In the genomic region with DNA sequence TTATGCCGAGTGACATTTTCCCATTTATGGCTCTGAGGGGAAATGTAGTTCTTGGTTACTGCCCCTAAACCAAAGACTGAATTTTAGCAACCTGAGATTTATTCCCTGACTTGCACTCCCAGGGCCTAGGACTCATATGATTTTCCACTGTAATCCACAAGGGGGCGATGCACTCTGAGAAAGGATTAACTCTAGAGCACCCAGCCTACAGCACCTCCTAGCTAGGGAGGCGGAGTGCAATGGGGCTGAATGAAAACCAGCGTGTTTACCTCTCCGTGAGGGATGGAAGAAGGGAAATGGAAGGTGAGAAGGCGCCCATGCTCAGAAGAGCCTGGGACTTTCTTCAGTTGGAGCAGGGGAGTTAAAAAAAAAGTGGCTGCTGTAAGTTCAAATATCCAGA, we compare ENCODE assay signal across 9 mouse cellular contexts.
A peak's percentile ranks its signal among the peaks of the same experiment; 100 is the strongest.
DNase-seq lines count a peak whose midpoint lies in the region; ATAC-seq and TF ChIP-seq lines count a peak whose summit lies in the region.
"Had no signal": no experiment of that assay in that cellular context is flagged by ENCODE, and none has a peak within 500 bp of the region (broad histone marks: within the 10 kb centered on the region; RNA-seq: fewer than 3 reads in every experiment).

No protein-coding gene starts in this region.

- H3K27me3 ChIP-seq in midbrain, embryonic 10.5 days (ENCODE audit: low read depth, poor library complexity, severe bottlenecking) = peaks cover 8% of the 10 kb centered on the region; the same call in 1 of the 2 replicates
- H3K27me3 ChIP-seq in midbrain, embryonic 15.5 days (replicated peaks) = no peaks in the 10 kb centered on the region
- no peaks in the 10 kb centered on the region for H3K27me3 ChIP-seq in forebrain, embryonic 15.5 days
- peaks cover 6% of the 10 kb centered on the region; the same call in 1 of the 2 replicates for H3K27me3 ChIP-seq in midbrain, embryonic 13.5 days

- H3K4me2 ChIP-seq in midbrain, embryonic 15.5 days = no peak overlapping the region
- H3K4me2 ChIP-seq in forebrain, embryonic 15.5 days (replicated peaks) = no peak overlapping the region
- no peak overlapping the region for H3K4me2 ChIP-seq in midbrain, embryonic 13.5 days (replicated peaks)
- H3K4me2 ChIP-seq: lung, embryonic 15.5 days had no signal

- no peak overlapping the region for H3K27ac ChIP-seq in midbrain, embryonic 10.5 days (replicated peaks)
- no peak overlapping the region for H3K27ac ChIP-seq in midbrain, embryonic 15.5 days
- H3K27ac ChIP-seq in forebrain, embryonic 15.5 days (replicated peaks) = no peak overlapping the region
- H3K27ac ChIP-seq in layer of hippocampus, adult 2 months = no peak overlapping the region
- H3K27ac ChIP-seq in midbrain, embryonic 13.5 days = no peak overlapping the region
- H3K27ac ChIP-seq: lung, embryonic 15.5 days had no signal

- H3K9me3 ChIP-seq in midbrain, embryonic 10.5 days (replicated peaks) = no peaks in the 10 kb centered on the region
- H3K9me3 ChIP-seq in midbrain, embryonic 15.5 days = no peaks in the 10 kb centered on the region
- H3K9me3 ChIP-seq in forebrain, embryonic 15.5 days = no peaks in the 10 kb centered on the region
- no peaks in the 10 kb centered on the region for H3K9me3 ChIP-seq in midbrain, embryonic 13.5 days
- H3K9me3 ChIP-seq: lung, embryonic 15.5 days had no signal

- peak; percentile 86 for TF ChIP-seq CTCF in layer of hippocampus, adult 2 months (conservative IDR thresholded peaks at IDR 0.05)

- no peak for ATAC-seq in midbrain, embryonic 15.5 days (replicated peaks)
- 0 out of 2 replicates have a peak, but pooled peaks have one; percentile 16 for ATAC-seq in forebrain, embryonic 15.5 days (replicated peaks)
- ATAC-seq in midbrain, embryonic 13.5 days = peak; percentile 34; the same call in 1 of the 2 replicates

- no peak overlapping the region for H3K4me3 ChIP-seq in midbrain, embryonic 10.5 days
- no peak overlapping the region for H3K4me3 ChIP-seq in midbrain, embryonic 15.5 days
- no peak overlapping the region for H3K4me3 ChIP-seq in forebrain, embryonic 15.5 days
- no peak overlapping the region for H3K4me3 ChIP-seq in layer of hippocampus, adult 2 months
- H3K4me3 ChIP-seq in midbrain, embryonic 13.5 days (replicated peaks) = no peak overlapping the region
- H3K4me3 ChIP-seq: lung, embryonic 15.5 days had no signal

- no peak overlapping the region for H3K9ac ChIP-seq in midbrain, embryonic 15.5 days
- no peak overlapping the region for H3K9ac ChIP-seq in forebrain, embryonic 15.5 days (replicated peaks)
- no peak overlapping the region for H3K9ac ChIP-seq in midbrain, embryonic 13.5 days (replicated peaks)
- H3K9ac ChIP-seq: lung, embryonic 15.5 days had no signal

- peak; percentile 31 for DNase-seq in midbrain, embryonic 10.5 days (ENCODE audit: low spot score)
- DNase-seq in adrenal gland, postnatal 36 days = peak; percentile 5 to 19
- peak; percentile 54 to 65 for DNase-seq in layer of hippocampus, adult 2 months (ENCODE audit: low spot score in 2 of 2)
- no peak for DNase-seq in spleen, adult 18-20 months
- DNase-seq in urinary bladder, adult 18-20 months (ENCODE audit: low spot score in 2 of 2) = no peak

- H3K4me1 ChIP-seq in midbrain, embryonic 10.5 days = no peaks in the 10 kb centered on the region
- no peaks in the 10 kb centered on the region for H3K4me1 ChIP-seq in midbrain, embryonic 15.5 days
- H3K4me1 ChIP-seq in forebrain, embryonic 15.5 days = 0 out of 2 replicates have a peak, but pooled peaks cover 3% of the 10 kb centered on the region
- no peaks in the 10 kb centered on the region for H3K4me1 ChIP-seq in midbrain, embryonic 13.5 days (replicated peaks)
- H3K4me1 ChIP-seq: lung, embryonic 15.5 days had no signal

- H3K36me3 ChIP-seq in midbrain, embryonic 10.5 days = no peaks in the 10 kb centered on the region
- no peaks in the 10 kb centered on the region for H3K36me3 ChIP-seq in midbrain, embryonic 15.5 days (replicated peaks)
- H3K36me3 ChIP-seq in forebrain, embryonic 15.5 days = no peaks in the 10 kb centered on the region
- no peaks in the 10 kb centered on the region for H3K36me3 ChIP-seq in midbrain, embryonic 13.5 days
- H3K36me3 ChIP-seq: lung, embryonic 15.5 days had no signal

- WGBS in midbrain, embryonic 10.5 days = 21% methylated on average over 6 of the region's 6 CpGs
- WGBS in midbrain, embryonic 15.5 days = 23% methylated on average over 6 of the region's 6 CpGs
- WGBS in forebrain, embryonic 15.5 days = 21% methylated on average over 6 of the region's 6 CpGs
- 23% methylated on average over 6 of the region's 6 CpGs for WGBS in midbrain, embryonic 13.5 days

Comparison
In these comparisons a context has a peak if more than half of its experiments do, and no peak if none do; other contexts are left out.
1. DNase-seq: peak in midbrain, embryonic 10.5 days (single experiment), adrenal gland, postnatal 36 days (2 of 2) and layer of hippocampus, adult 2 months (2 of 2); none in spleen, adult 18-20 months (0 of 2) and urinary bladder, adult 18-20 months (0 of 2).